26 mouse cellular contexts compared by ENCODE assay signal in the genomic region with DNA sequence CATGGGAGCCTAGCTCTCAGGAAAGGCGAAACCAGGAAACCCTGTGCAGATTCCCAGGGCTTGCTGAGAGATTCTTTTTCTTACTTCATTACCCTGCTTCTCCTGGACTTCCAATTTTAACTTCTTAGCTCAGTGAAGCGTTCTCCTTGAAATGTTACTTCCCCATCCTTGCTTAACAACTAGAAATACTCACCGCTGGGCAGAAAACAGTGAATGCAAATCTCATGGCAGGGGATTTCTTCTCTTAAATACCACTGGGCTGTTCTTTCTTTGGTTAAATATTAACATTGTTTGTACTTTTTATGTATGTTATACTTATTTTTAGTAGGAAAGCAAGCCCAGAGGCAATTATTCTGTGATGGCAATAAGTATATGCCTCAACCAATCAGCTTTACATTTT.
"Had no signal": no experiment of that assay in that cellular context is flagged by ENCODE, and none has a peak within 500 bp of the region (broad histone marks: within the 10 kb centered on the region; RNA-seq: fewer than 3 reads in every experiment).

No protein-coding gene starts in this region.

- H3K9me3 ChIP-seq: heart, embryonic 10.5 days; heart, embryonic 12.5 days; hindbrain, embryonic 10.5 days; hindbrain, embryonic 12.5 days; intestine, embryonic 15.5 days; limb, embryonic 10.5 days; limb, embryonic 12.5 days; liver, embryonic 13.5 days; liver, embryonic 15.5 days had no signal

- ATAC-seq: hindbrain, embryonic 16.5 days; inflammation-experienced regulatory T-cells, adult 6 months; intestine, embryonic 15.5 days; intestine, postnatal 0 days had no signal

- H3K36me3 ChIP-seq: heart, embryonic 10.5 days; heart, embryonic 12.5 days; hindbrain, embryonic 10.5 days; hindbrain, embryonic 12.5 days; intestine, embryonic 15.5 days; limb, embryonic 10.5 days; limb, embryonic 12.5 days; liver, embryonic 13.5 days; liver, embryonic 15.5 days had no signal

- H3K4me1 ChIP-seq: heart, embryonic 10.5 days; heart, embryonic 12.5 days; hindbrain, embryonic 10.5 days; hindbrain, embryonic 12.5 days; intestine, embryonic 15.5 days; limb, embryonic 10.5 days; limb, embryonic 12.5 days; liver, embryonic 13.5 days; liver, embryonic 15.5 days had no signal

- H3K4me3 ChIP-seq: gastrocnemius, adult 2 months; heart, embryonic 10.5 days; heart, embryonic 12.5 days; hindbrain, embryonic 10.5 days; hindbrain, embryonic 12.5 days; intestine, embryonic 15.5 days; layer of hippocampus, adult 2 months; left cerebral cortex, adult 2 months; limb, embryonic 10.5 days; limb, embryonic 12.5 days; liver, embryonic 13.5 days; liver, embryonic 15.5 days had no signal

- H3K27ac ChIP-seq: gastrocnemius, adult 2 months; heart, embryonic 10.5 days; hindbrain, embryonic 10.5 days; hindbrain, embryonic 12.5 days; hindbrain, embryonic 14.5 days; intestine, embryonic 15.5 days; layer of hippocampus, adult 2 months; left cerebral cortex, adult 2 months; limb, embryonic 10.5 days; limb, embryonic 12.5 days; liver, embryonic 13.5 days; liver, embryonic 15.5 days had no signal

- DNase-seq: gastrocnemius, adult 2 months; gastrocnemius, postnatal 10 days; gastrocnemius, postnatal 25 days; heart, adult 18-20 months; heart, postnatal 10 days; heart, postnatal 4 days; kidney, adult 18-20 months; kidney, postnatal 14 days; kidney, postnatal 4 days; liver; liver, embryonic 13.5 days had no signal

- H3K9ac ChIP-seq: heart, embryonic 12.5 days; hindbrain, embryonic 12.5 days; hindbrain, embryonic 14.5 days; intestine, embryonic 15.5 days; limb, embryonic 12.5 days; liver, embryonic 13.5 days; liver, embryonic 15.5 days had no signal

- H3K4me2 ChIP-seq: heart, embryonic 12.5 days; hindbrain, embryonic 12.5 days; hindbrain, embryonic 14.5 days; intestine, embryonic 15.5 days; limb, embryonic 12.5 days; liver, embryonic 11.5 days; liver, embryonic 13.5 days; liver, embryonic 15.5 days had no signal

- H3K27me3 ChIP-seq: heart, embryonic 12.5 days; hindbrain, embryonic 12.5 days; intestine, embryonic 15.5 days; limb, embryonic 12.5 days; liver, embryonic 13.5 days; liver, embryonic 15.5 days had no signal
